Mouse (Mus musculus) kidney, adult 8-10 months (tissue): Measurements from ENCODE around the gene Sipa1l1.
"Not testable (repeated sequence)": the region's sequence is repeated elsewhere in the genome, so short reads cannot be mapped to it uniquely, and the experiment has no call there.

Source experiments
- DNase-seq, 2 experiments: peaks; one replicate each; pipeline ENCODE4 v3.0.0; 2022

The Sipa1l1 gene

GRCm38 (mm10) chr12:82441479-82441878, 272.4 kb downstream of the Sipa1l1 start:
- peak; percentile 32 to 40 for DNase-seq

- DNase-seq: no peak
These were observed 277.5 kb downstream of the Sipa1l1 start for GRCm38 (mm10) chr12:82446609-82447024.

GRCm38 (mm10) chr12:82448129-82448815, 279.2 kb downstream of the Sipa1l1 start:
- no peak for DNase-seq

GRCm38 (mm10) chr12:82452428-82452827, 283.3 kb downstream of the Sipa1l1 start:
- DNase-seq: no peak

GRCm38 (mm10) chr12:82454415-82454814, 285.3 kb downstream of the Sipa1l1 start:
- DNase-seq: no peak

GRCm38 (mm10) chr12:82455700-82456413, 286.7 kb downstream of the Sipa1l1 start:
- peak in 1 of 2 experiments; percentile 18 for DNase-seq

- no peak for DNase-seq
These were observed 287.3 kb downstream of the Sipa1l1 start for GRCm38 (mm10) chr12:82456414-82456805.

GRCm38 (mm10) chr12:82457609-82458008, 288.5 kb downstream of the Sipa1l1 start:
- DNase-seq: no peak

- DNase-seq: no peak
These were observed 288.9 kb downstream of the Sipa1l1 start for GRCm38 (mm10) chr12:82458017-82458416.

GRCm38 (mm10) chr12:82467234-82467633, 298.1 kb downstream of the Sipa1l1 start:
- DNase-seq: peak; percentile 27 to 58

- peak in 1 of 2 experiments; percentile 26 for DNase-seq
These were observed 298.5 kb downstream of the Sipa1l1 start for GRCm38 (mm10) chr12:82467641-82468040.

- DNase-seq: peak; percentile 45 to 58
These were observed 299.3 kb downstream of the Sipa1l1 start for GRCm38 (mm10) chr12:82468416-82468815.

- DNase-seq: peak; percentile 86 to 91
These were observed 300.7 kb downstream of the Sipa1l1 start for GRCm38 (mm10) chr12:82469706-82470361.

- peak; percentile 74 to 83 for DNase-seq
These were observed 301.3 kb downstream of the Sipa1l1 start for GRCm38 (mm10) chr12:82470362-82470936.

- DNase-seq: no peak
These were observed 303.7 kb downstream of the Sipa1l1 start for GRCm38 (mm10) chr12:82472796-82473195.

GRCm38 (mm10) chr12:82473238-82473637, 304.1 kb downstream of the Sipa1l1 start:
- no peak for DNase-seq

- DNase-seq: no peak
These were observed 305.3 kb downstream of the Sipa1l1 start for GRCm38 (mm10) chr12:82474409-82474808.

GRCm38 (mm10) chr12:82476028-82476427, 306.9 kb downstream of the Sipa1l1 start:
- peak; percentile 38 to 50 for DNase-seq

GRCm38 (mm10) chr12:82476580-82476979, 307.5 kb downstream of the Sipa1l1 start:
- no peak for DNase-seq

- no peak for DNase-seq
These were observed 308.7 kb downstream of the Sipa1l1 start for GRCm38 (mm10) chr12:82477826-82478225.

- no peak for DNase-seq
These were observed 309.1 kb downstream of the Sipa1l1 start for GRCm38 (mm10) chr12:82478256-82478655.

GRCm38 (mm10) chr12:82479393-82479792, 310.3 kb downstream of the Sipa1l1 start:
- no peak for DNase-seq

- DNase-seq: not testable (repeated sequence)
These were observed 311.3 kb downstream of the Sipa1l1 start for GRCm38 (mm10) chr12:82480425-82480824.
